ENCODE assay signal across 18 mouse cellular contexts in genomic region chr16:78267453-78267852, GRCm38 (mm10). TPM values are rescaled to one million over a fixed set of nuclear protein-coding genes. Genes with fewer than 3 reads are reported as not detected.
A peak's percentile ranks its signal among the peaks of the same experiment; 100 is the strongest.
DNase-seq lines count a peak whose midpoint lies in the region; ATAC-seq and TF ChIP-seq lines count a peak whose summit lies in the region.
"Had no signal": no experiment of that assay in that cellular context is flagged by ENCODE, and none has a peak within 500 bp of the region (broad histone marks: within the 10 kb centered on the region; RNA-seq: fewer than 3 reads in every experiment).

No protein-coding gene starts in this region.

- H3K4me1 ChIP-seq in liver, embryonic 12.5 days: 0 out of 2 replicates have a peak, but pooled peaks cover 8% of the 10 kb centered on the region
- H3K4me1 ChIP-seq in liver, embryonic 11.5 days (replicated peaks; ENCODE audit: control insufficient read depth, insufficient read depth, low read length): 0 out of 2 replicates have a peak, but pooled peaks cover 2% of the 10 kb centered on the region
- H3K4me1 ChIP-seq in bone marrow macrophage, adult 2 months (ENCODE audit: control insufficient read depth, insufficient read depth, low read length): peaks cover 18% of the 10 kb centered on the region
- H3K4me1 ChIP-seq in liver, embryonic 15.5 days (replicated peaks): peaks cover 17% of the 10 kb centered on the region; the same call in 1 of the 2 replicates
- H3K4me1 ChIP-seq in small intestine, adult 2 months (ENCODE audit: control insufficient read depth, insufficient read depth, insufficient read length, low read length): peaks cover 20% of the 10 kb centered on the region; the same call in 1 of the 2 replicates
- H3K4me1 ChIP-seq in hindbrain, embryonic 13.5 days (replicated peaks): peaks cover 17% of the 10 kb centered on the region
- peaks cover 4% of the 10 kb centered on the region for H3K4me1 ChIP-seq in thymus, adult 2 months (replicated peaks; ENCODE audit: control insufficient read depth, insufficient read depth, low read length)

- TF ChIP-seq POLR2A in bone marrow macrophage, adult 2 months (IDR thresholded peaks at IDR 0.05; ENCODE audit: borderline replicate concordance, low read depth, low read length): no peak
- TF ChIP-seq POLR2A in small intestine, adult 2 months (IDR thresholded peaks at IDR 0.05; ENCODE audit: low read depth, low read length): no peak
- no peak for TF ChIP-seq POLR2A in thymus, adult 2 months (IDR thresholded peaks at IDR 0.05; ENCODE audit: control insufficient read depth, extremely low read depth, insufficient read depth, low read length, poor library complexity)

- no peak for DNase-seq in liver, embryonic 11.5 days (ENCODE audit: low spot score)
- no peak for DNase-seq in thymus, adult 2 months
- no peak for DNase-seq in layer of hippocampus, adult 11-12 months (ENCODE audit: low spot score)
- DNase-seq: cerebellum, adult 18-20 months; forebrain, postnatal 0 days; heart, adult 11 months had no signal

- H3K4me2 ChIP-seq in liver, embryonic 12.5 days: no peak overlapping the region
- H3K4me2 ChIP-seq in liver, embryonic 11.5 days: no peak overlapping the region
- no peak overlapping the region for H3K4me2 ChIP-seq in liver, embryonic 15.5 days
- no peak overlapping the region for H3K4me2 ChIP-seq in hindbrain, embryonic 13.5 days
- H3K4me2 ChIP-seq: embryonic facial prominence, embryonic 12.5 days; heart, embryonic 15.5 days; midbrain, embryonic 13.5 days; neural tube, embryonic 15.5 days had no signal

- no peak overlapping the region for H3K9ac ChIP-seq in liver, embryonic 12.5 days
- no peak overlapping the region for H3K9ac ChIP-seq in liver, embryonic 11.5 days (ENCODE audit: low read depth, low read length)
- no peak overlapping the region for H3K9ac ChIP-seq in liver, embryonic 15.5 days
- no peak overlapping the region for H3K9ac ChIP-seq in hindbrain, embryonic 13.5 days
- H3K9ac ChIP-seq: embryonic facial prominence, embryonic 12.5 days; forebrain, postnatal 0 days; heart, embryonic 15.5 days; midbrain, embryonic 13.5 days; neural tube, embryonic 15.5 days had no signal

- no peak overlapping the region for H3K27ac ChIP-seq in liver, embryonic 12.5 days
- H3K27ac ChIP-seq in liver, embryonic 11.5 days (ENCODE audit: low read depth, low read length): no peak overlapping the region
- peak overlapping the region; percentile 68 for H3K27ac ChIP-seq in bone marrow macrophage, adult 2 months (ENCODE audit: insufficient read depth, low read depth, low read length)
- peak overlapping the region; percentile 53; the same call in 1 of the 2 replicates for H3K27ac ChIP-seq in liver, embryonic 15.5 days (replicated peaks)
- H3K27ac ChIP-seq in small intestine, adult 2 months (ENCODE audit: insufficient read depth, low read depth, low read length): peak overlapping the region; percentile 99
- H3K27ac ChIP-seq in hindbrain, embryonic 13.5 days: no peak overlapping the region
- H3K27ac ChIP-seq in thymus, adult 2 months (ENCODE audit: control insufficient read depth, insufficient read depth, low read length): no peak overlapping the region
- H3K27ac ChIP-seq: embryonic facial prominence, embryonic 12.5 days; heart, embryonic 15.5 days; layer of hippocampus, adult 2 months; limb, embryonic 10.5 days; midbrain, embryonic 13.5 days; neural tube, embryonic 15.5 days had no signal

- H3K9me3 ChIP-seq in liver, embryonic 12.5 days (replicated peaks): no peaks in the 10 kb centered on the region
- H3K9me3 ChIP-seq in liver, embryonic 11.5 days (ENCODE audit: control insufficient read depth, low read length): no peaks in the 10 kb centered on the region
- H3K9me3 ChIP-seq in liver, embryonic 15.5 days (replicated peaks): no peaks in the 10 kb centered on the region
- no peaks in the 10 kb centered on the region for H3K9me3 ChIP-seq in hindbrain, embryonic 13.5 days
- H3K9me3 ChIP-seq: embryonic facial prominence, embryonic 12.5 days; heart, embryonic 15.5 days; limb, embryonic 10.5 days; midbrain, embryonic 13.5 days; neural tube, embryonic 15.5 days had no signal

- H3K36me3 ChIP-seq in liver, embryonic 12.5 days: no peaks in the 10 kb centered on the region
- H3K36me3 ChIP-seq in liver, embryonic 11.5 days (ENCODE audit: control insufficient read depth, insufficient read depth, low read length): no peaks in the 10 kb centered on the region
- no peaks in the 10 kb centered on the region for H3K36me3 ChIP-seq in liver, embryonic 15.5 days (replicated peaks)
- no peaks in the 10 kb centered on the region for H3K36me3 ChIP-seq in small intestine, adult 2 months (ENCODE audit: control insufficient read depth, insufficient read depth, low read length)
- H3K36me3 ChIP-seq in hindbrain, embryonic 13.5 days: no peaks in the 10 kb centered on the region
- no peaks in the 10 kb centered on the region for H3K36me3 ChIP-seq in thymus, adult 2 months (ENCODE audit: control insufficient read depth, insufficient read depth, low read length)
- H3K36me3 ChIP-seq: embryonic facial prominence, embryonic 12.5 days; heart, embryonic 15.5 days; limb, embryonic 10.5 days; midbrain, embryonic 13.5 days; neural tube, embryonic 15.5 days had no signal

- no peak overlapping the region for H3K4me3 ChIP-seq in liver, embryonic 12.5 days
- no peak overlapping the region for H3K4me3 ChIP-seq in liver, embryonic 11.5 days (ENCODE audit: low read depth, low read length)
- H3K4me3 ChIP-seq in bone marrow macrophage, adult 2 months (ENCODE audit: insufficient read depth, low read length): no peak overlapping the region
- H3K4me3 ChIP-seq in liver, embryonic 15.5 days (replicated peaks): no peak overlapping the region
- H3K4me3 ChIP-seq in small intestine, adult 2 months (ENCODE audit: low read depth, low read length): no peak overlapping the region
- H3K4me3 ChIP-seq in hindbrain, embryonic 13.5 days: no peak overlapping the region
- no peak overlapping the region for H3K4me3 ChIP-seq in thymus, adult 2 months (ENCODE audit: control insufficient read depth, insufficient read depth, low read length)
- H3K4me3 ChIP-seq: embryonic facial prominence, embryonic 12.5 days; heart, embryonic 15.5 days; layer of hippocampus, adult 2 months; limb, embryonic 10.5 days; midbrain, embryonic 13.5 days; myocyte; neural tube, embryonic 15.5 days had no signal

- no peaks in the 10 kb centered on the region for H3K27me3 ChIP-seq in liver, embryonic 12.5 days (replicated peaks)
- H3K27me3 ChIP-seq in liver, embryonic 11.5 days (replicated peaks; ENCODE audit: control insufficient read depth, insufficient read depth, low read length): no peaks in the 10 kb centered on the region
- H3K27me3 ChIP-seq in liver, embryonic 15.5 days: no peaks in the 10 kb centered on the region
- no peaks in the 10 kb centered on the region for H3K27me3 ChIP-seq in small intestine, adult 2 months (ENCODE audit: control insufficient read depth, insufficient read depth, low read length)
- no peaks in the 10 kb centered on the region for H3K27me3 ChIP-seq in hindbrain, embryonic 13.5 days
- no peaks in the 10 kb centered on the region for H3K27me3 ChIP-seq in thymus, adult 2 months (ENCODE audit: control insufficient read depth, insufficient read depth, low read length)
- H3K27me3 ChIP-seq: embryonic facial prominence, embryonic 12.5 days; heart, embryonic 15.5 days; neural tube, embryonic 15.5 days had no signal

- TF ChIP-seq CTCF in bone marrow macrophage, adult 2 months (IDR thresholded peaks at IDR 0.05; ENCODE audit: low read depth, low read length): no peak
- no peak for TF ChIP-seq CTCF in small intestine, adult 2 months (IDR thresholded peaks at IDR 0.05; ENCODE audit: extremely low read depth, insufficient read length, insufficient replicate concordance, low read depth, low read length)
- no peak for TF ChIP-seq CTCF in thymus, adult 2 months (IDR thresholded peaks at IDR 0.05; ENCODE audit: borderline replicate concordance, control insufficient read depth, extremely low read depth, insufficient read depth, low read length, poor library complexity)

- ATAC-seq in liver, embryonic 12.5 days: peak; percentile 24; the same call in 1 of the 2 replicates
- ATAC-seq in liver, embryonic 11.5 days (replicated peaks; ENCODE audit: low FRiP score): no peak
- ATAC-seq in liver, embryonic 15.5 days (ENCODE audit: insufficient read depth): no peak
- no peak for ATAC-seq in hindbrain, embryonic 13.5 days (ENCODE audit: low FRiP score)
- ATAC-seq: forebrain, postnatal 0 days; midbrain, embryonic 13.5 days had no signal

RNA-seq across cellular contexts. Expression of gene Cxadr, which starts 33.8 kb away (rescaled TPM):
- 12.6 and 13.5 TPM in 2 replicates for polyA plus RNA-seq in liver, embryonic 12.5 days (2016; fragmentation: Nextera tagmentation; extraction: Ambion mirVana)
- polyA plus RNA-seq in liver, embryonic 11.5 days (2014; fragmentation: Nextera tagmentation; extraction: Ambion mirVana): 13.2 and 14.7 TPM in 2 replicates
- polyA plus RNA-seq in bone marrow macrophage, adult 2 months (2012; ENCODE audit: insufficient read depth, insufficient read length, missing spikeins): not detected in 2 replicates
- polyA plus RNA-seq in liver, embryonic 15.5 days (2015; fragmentation: Nextera tagmentation; extraction: Ambion mirVana): 17.4 and 18.0 TPM in 2 replicates
- polyA plus RNA-seq in small intestine, adult 2 months (2012; rRNA removed): 22.5 and 75.9 TPM in 2 replicates
- polyA plus RNA-seq in hindbrain, embryonic 13.5 days (2015; fragmentation: Nextera tagmentation; extraction: Ambion mirVana): 129 and 131 TPM in 2 replicates
- 2.8 and 4.5 TPM in 2 replicates for polyA plus RNA-seq in thymus, adult 2 months (2012; rRNA removed)

Comparison
In these comparisons a context has a peak if more than half of its experiments do, and no peak if none do; other contexts are left out.
1. H3K27ac ChIP-seq: peak in bone marrow macrophage, adult 2 months (single experiment), liver, embryonic 15.5 days (single experiment) and small intestine, adult 2 months (single experiment); none in liver, embryonic 12.5 days (single experiment), liver, embryonic 11.5 days (single experiment), hindbrain, embryonic 13.5 days (single experiment) and thymus, adult 2 months (single experiment).